Mouse (Mus musculus) midbrain, embryonic 11.5 days (tissue): ENCODE data around the gene Camkmt. TPM values are rescaled to one million over a fixed set of nuclear protein-coding genes. Genes with fewer than 3 reads are reported as not detected.

Source experiments
- ATAC-seq: fragments of 200-750 bp; cut with Nextera tagmentation; 2 replicates; pipeline ENCODE4 v1.8.0; 2017; ENCODE audit warnings: moderate TSS enrichment, moderate library complexity; ENCODE audit not compliant: low FRiP score
- DNase-seq: peaks from one replicate; pipeline ENCODE4 v3.0.0; 2015; ENCODE audit warnings: low spot score; ENCODE audit errors: missing footprints
- H3K27ac ChIP-seq: fragments of 300-500 bp; sonication (generic); 2 replicates; pipeline ENCODE4 v1.5.1; 2014; ENCODE audit warnings: low read depth, low read length
- H3K27me3 ChIP-seq: fragments of 300-500 bp; sonication (generic); 2 replicates; pipeline ENCODE4 v1.6.1; 2014; ENCODE audit warnings: mild to moderate bottlenecking, low read length, moderate library complexity, mixed read lengths; ENCODE audit not compliant: control insufficient read depth, insufficient read depth
- H3K36me3 ChIP-seq: fragments of 300-500 bp; sonication (generic); 2 replicates; pipeline ENCODE4 v1.6.1; 2014; ENCODE audit warnings: mild to moderate bottlenecking, low read length, moderate library complexity, mixed read lengths; ENCODE audit not compliant: control insufficient read depth, insufficient read depth
- H3K4me1 ChIP-seq: fragments of 300-500 bp; sonication (generic); 2 replicates; pipeline ENCODE4 v1.6.1; 2014; ENCODE audit warnings: low read length; ENCODE audit not compliant: control insufficient read depth, insufficient read depth
- H3K4me2 ChIP-seq: fragments of 300-500 bp; sonication (generic); 2 replicates; pipeline ENCODE4 v1.6.1; 2014; ENCODE audit warnings: mild to moderate bottlenecking, moderate library complexity
- H3K4me3 ChIP-seq: fragments of 300-500 bp; sonication (generic); 2 replicates; pipeline ENCODE4 v1.5.1; 2014; ENCODE audit warnings: low read depth, low read length
- H3K9ac ChIP-seq: fragments of 300-500 bp; sonication (generic); 2 replicates; pipeline ENCODE4 v1.6.1; 2014; ENCODE audit warnings: low read length
- H3K9me3 ChIP-seq: fragments of 300-500 bp; sonication (generic); 2 replicates; pipeline ENCODE4 v1.6.1; 2016; ENCODE audit warnings: low read length; ENCODE audit not compliant: control insufficient read depth
- WGBS: fragments of 180-500 bp; shearing (Covaris S2); extraction: QIAGEN DNeasy Blood & Tissue Kit; methylation state at CpG from one replicate; pipeline ENCODE4 v1.1.7; 2014; 5-methylcytosine and 5-hydroxymethylcytosine counted together
- polyA plus RNA-seq: library from polyadenylated mRNA; unstranded; fragments of >200 nt; fragmentation: Nextera tagmentation; extraction: Ambion mirVana; gene quantifications from 2 replicates; pipeline ENCODE4 v1.2.1, GENCODE M21; 2014

Gene Camkmt
- polyA plus RNA-seq, 1 experiment from 2014 or later, result 14.9 TPM

DNA sequence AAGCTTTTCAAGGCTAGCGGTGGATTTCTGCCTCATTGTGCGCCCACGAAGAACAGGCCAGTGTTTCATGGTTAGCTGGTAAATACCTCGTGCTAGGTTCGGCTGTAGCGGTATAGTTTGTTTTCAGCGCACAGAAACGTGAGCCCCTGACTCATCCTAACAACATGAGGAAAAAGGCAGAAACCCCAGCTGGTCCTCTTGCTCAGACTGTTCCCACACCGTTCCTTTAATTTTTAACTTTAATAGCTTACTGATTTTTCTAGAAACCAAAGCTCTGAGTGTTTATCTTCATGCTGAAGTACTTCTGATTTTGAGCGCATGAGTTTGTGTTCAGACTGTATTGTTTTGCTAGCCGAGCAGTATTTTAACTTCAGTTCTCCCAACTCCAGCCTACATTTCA is 109.0 kb downstream of the Camkmt start:
- Histone ChIP-seq H3K4me2 (no peak overlapping the region), H3K4me3 (no peak overlapping the region), H3K36me3 (no peaks in the 10 kb centered on the region), H3K4me1 (no peaks in the 10 kb centered on the region), H3K9ac (no peak overlapping the region), H3K27ac (no peak overlapping the region), H3K9me3 (no peaks in the 10 kb centered on the region), H3K27me3 (no peaks in the 10 kb centered on the region)
- WGBS, result 91% methylated on average over 11 of the region's 11 CpGs
- ATAC-seq (no peak), DNase-seq (no peak)

GRCm38 (mm10) chr17:85218054-85218453 is 127.7 kb downstream of the Camkmt start:
- no peak overlapping the region for H3K9ac ChIP-seq
- H3K27ac ChIP-seq, result no peak overlapping the region
- WGBS, result 83% methylated on average over 5 of the region's 5 CpGs
- H3K4me2 ChIP-seq, result no peak overlapping the region
- no peaks in the 10 kb centered on the region for H3K4me1 ChIP-seq
- no peaks in the 10 kb centered on the region for H3K9me3 ChIP-seq
- ATAC-seq (no peak), DNase-seq (no peak)
- H3K4me3 ChIP-seq, result no peak overlapping the region
- H3K27me3 ChIP-seq, result no peaks in the 10 kb centered on the region
- H3K36me3 ChIP-seq, result no peaks in the 10 kb centered on the region

- Histone ChIP-seq H3K27me3 (no peaks in the 10 kb centered on the region), H3K9ac (no peak overlapping the region), H3K27ac (no peak overlapping the region), H3K4me3 (no peak overlapping the region), H3K36me3 (no peaks in the 10 kb centered on the region), H3K9me3 (no peaks in the 10 kb centered on the region), H3K4me2 (no peak overlapping the region), H3K4me1 (no peaks in the 10 kb centered on the region)
- ATAC-seq (no peak), DNase-seq (no peak)
- 92% methylated on average over 7 of the region's 7 CpGs for WGBS
These were observed 151.8 kb downstream of the Camkmt start for GRCm38 (mm10) chr17:85242109-85242508.

- Histone ChIP-seq H3K4me3 (no peak overlapping the region), H3K9ac (no peak overlapping the region), H3K27me3 (no peaks in the 10 kb centered on the region), H3K9me3 (no peaks in the 10 kb centered on the region), H3K36me3 (no peaks in the 10 kb centered on the region), H3K4me1 (peaks cover 6% of the 10 kb centered on the region; the same call in 1 of the 2 replicates), H3K4me2 (no peak overlapping the region), H3K27ac (no peak overlapping the region)
- no peak for ATAC-seq
- WGBS, result 79% methylated on average over 5 of the region's 5 CpGs
- no peak for DNase-seq
These were observed 158.6 kb downstream of the Camkmt start for GRCm38 (mm10) chr17:85248962-85249361.

GRCm38 (mm10) chr17:85249744-85250143 is 159.4 kb downstream of the Camkmt start:
- no peak for ATAC-seq
- Histone ChIP-seq H3K9me3 (no peaks in the 10 kb centered on the region), H3K27ac (no peak overlapping the region), H3K4me2 (no peak overlapping the region), H3K4me1 (peaks cover 6% of the 10 kb centered on the region; the same call in 1 of the 2 replicates), H3K9ac (no peak overlapping the region), H3K4me3 (no peak overlapping the region), H3K36me3 (no peaks in the 10 kb centered on the region), H3K27me3 (no peaks in the 10 kb centered on the region)
- WGBS, result 35% methylated on average over 7 of the region's 7 CpGs
- DNase-seq, result no peak

DNA sequence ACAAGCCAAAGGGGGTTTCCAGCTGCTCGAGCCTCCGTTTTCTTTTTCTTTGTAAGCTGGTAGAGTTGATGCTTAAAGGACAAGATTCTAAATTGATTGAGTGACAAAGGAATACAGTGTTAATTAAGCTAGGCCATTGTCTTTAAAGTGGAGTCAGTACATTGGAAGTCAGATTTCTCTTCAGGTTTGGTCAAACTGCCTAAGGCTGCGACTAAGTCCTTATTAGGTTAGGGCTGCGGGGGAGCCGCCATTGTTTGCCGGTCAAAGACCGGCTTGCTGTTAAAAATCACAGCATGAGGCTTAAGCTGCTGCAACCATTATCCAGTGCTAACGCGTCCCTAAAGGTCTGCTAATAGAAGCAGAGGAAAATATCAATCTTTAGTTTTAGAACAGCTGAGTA is 166.6 kb downstream of the Camkmt start:
- WGBS, result 2% methylated on average over 9 of the region's 9 CpGs
- H3K9ac ChIP-seq, result peak overlapping the region; percentile 14; the same call in 1 of the 2 replicates
- no peaks in the 10 kb centered on the region; the same call in 1 of the 2 replicates for H3K27me3 ChIP-seq
- peak; percentile 34; the same call in 1 of the 2 replicates for ATAC-seq
- peak; percentile 91 for DNase-seq
- no peak overlapping the region for H3K27ac ChIP-seq
- H3K4me1 ChIP-seq, result peaks cover 6% of the 10 kb centered on the region
- no peaks in the 10 kb centered on the region for H3K36me3 ChIP-seq
- H3K9me3 ChIP-seq, result no peaks in the 10 kb centered on the region
- peak overlapping the region; percentile 26 for H3K4me2 ChIP-seq
- H3K4me3 ChIP-seq, result no peak overlapping the region

DNA sequence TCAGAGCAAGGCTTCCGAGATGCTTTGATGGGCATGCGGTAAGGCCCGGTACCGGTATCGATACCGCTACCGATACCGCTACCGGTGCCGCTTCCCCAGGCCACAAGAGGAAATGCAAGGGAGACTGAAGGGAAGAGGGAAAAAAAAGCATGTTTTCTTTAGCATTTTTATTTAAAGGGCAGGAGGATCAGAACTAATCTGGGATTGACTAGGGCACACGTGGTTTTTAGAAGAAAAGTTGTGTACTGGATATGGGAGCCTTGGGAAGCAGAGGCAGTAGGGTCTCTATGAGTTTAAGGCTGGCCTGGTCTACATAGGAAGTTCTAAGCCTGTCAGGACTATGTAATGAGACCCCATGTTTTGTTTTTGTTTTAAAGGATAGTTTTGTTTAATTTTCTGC is 167.0 kb downstream of the Camkmt start:
- WGBS, result 17% methylated on average over 11 of the region's 11 CpGs
- peak overlapping the region; percentile 14; the same call in 1 of the 2 replicates for H3K9ac ChIP-seq
- H3K4me1 ChIP-seq, result peaks cover 6% of the 10 kb centered on the region
- H3K36me3 ChIP-seq, result no peaks in the 10 kb centered on the region
- ATAC-seq (no peak), DNase-seq (peak; percentile 86)
- H3K27ac ChIP-seq, result no peak overlapping the region
- H3K27me3 ChIP-seq, result no peaks in the 10 kb centered on the region; the same call in 1 of the 2 replicates
- peak overlapping the region; percentile 26 for H3K4me2 ChIP-seq
- H3K4me3 ChIP-seq, result no peak overlapping the region
- no peaks in the 10 kb centered on the region for H3K9me3 ChIP-seq

DNA sequence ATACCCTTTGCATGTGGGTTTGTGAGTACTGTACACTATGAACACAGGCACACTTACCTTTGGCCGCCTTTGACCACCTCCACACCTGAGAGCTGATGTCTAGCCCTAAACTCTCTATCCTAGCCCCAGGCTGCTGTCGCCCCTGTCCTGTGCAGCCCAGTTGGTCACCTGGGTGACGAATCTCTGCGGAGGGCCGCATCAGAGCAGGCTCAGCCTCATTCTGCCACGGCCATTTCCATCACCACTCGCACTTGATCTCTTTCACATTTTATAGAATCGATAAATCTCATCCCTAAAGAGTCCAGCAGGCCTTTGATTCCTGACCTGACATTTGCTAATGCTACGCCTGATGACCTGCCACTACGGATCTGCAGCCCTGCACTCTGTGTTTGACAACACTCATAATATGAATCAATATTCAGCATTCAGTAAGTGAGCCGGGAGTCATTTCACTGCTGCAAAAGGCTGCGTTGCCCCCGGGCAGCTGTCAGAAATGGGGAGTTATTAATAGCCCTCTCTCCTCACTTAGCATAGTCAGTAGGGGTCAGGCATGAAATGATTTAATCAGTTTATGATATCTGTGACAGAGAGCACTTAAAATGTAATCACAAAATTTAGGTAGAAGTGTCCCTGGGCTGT is 168.5 kb downstream of the Camkmt start:
- no peak overlapping the region; the same call in 1 of the 2 replicates for H3K27ac ChIP-seq
- DNase-seq (no peak), ATAC-seq (peak; percentile 76)

GRCm38 (mm10) chr17:85266831-85267422 is 176.6 kb downstream of the Camkmt start:
- Histone ChIP-seq H3K36me3 (no peaks in the 10 kb centered on the region), H3K9ac (no peak overlapping the region), H3K27ac (no peak overlapping the region), H3K27me3 (no peaks in the 10 kb centered on the region; the same call in 1 of the 2 replicates), H3K9me3 (no peaks in the 10 kb centered on the region), H3K4me3 (no peak overlapping the region), H3K4me1 (peaks cover 9% of the 10 kb centered on the region), H3K4me2 (no peak overlapping the region)
- ATAC-seq (no peak), DNase-seq (no peak)
- WGBS, result 84% methylated on average over 12 of the region's 12 CpGs

More for the DNA sequence above, 168.5 kb downstream of the Camkmt start:
- Histone ChIP-seq H3K36me3 (no peaks in the 10 kb centered on the region), H3K9ac (no peak overlapping the region), H3K4me2 (no peak overlapping the region), H3K4me3 (no peak overlapping the region), H3K4me1 (peaks cover 6% of the 10 kb centered on the region), H3K27me3 (no peaks in the 10 kb centered on the region; the same call in 1 of the 2 replicates), H3K9me3 (no peaks in the 10 kb centered on the region)
- WGBS, result 73% methylated on average over 13 of the region's 13 CpGs
